Mouse (Mus musculus): ENCODE measurements around the gene C2cd4c.

Gene C2cd4c

GRCm38 (mm10) chr10:79581501-79581900 is 32.3 kb downstream of the C2cd4c start:
- in situ Hi-C loops (cut with MboI; ENCODE audit: unreplicated experiment in 2 of 2), result loop anchor here in 1 of 2 experiments (5.0 kb wide), 1 partner anchor 71 kb away; no protein-coding TSS in a partner anchor

- in situ Hi-C loops (cut with MboI; ENCODE audit: unreplicated experiment in 2 of 2), result loop anchor here in 1 of 2 experiments (5.0 kb wide), 1 partner anchor 71 kb away; no protein-coding TSS in a partner anchor
Observed at GRCm38 (mm10) chr10:79580811-79581210, 33.0 kb downstream of the C2cd4c start.

DNA sequence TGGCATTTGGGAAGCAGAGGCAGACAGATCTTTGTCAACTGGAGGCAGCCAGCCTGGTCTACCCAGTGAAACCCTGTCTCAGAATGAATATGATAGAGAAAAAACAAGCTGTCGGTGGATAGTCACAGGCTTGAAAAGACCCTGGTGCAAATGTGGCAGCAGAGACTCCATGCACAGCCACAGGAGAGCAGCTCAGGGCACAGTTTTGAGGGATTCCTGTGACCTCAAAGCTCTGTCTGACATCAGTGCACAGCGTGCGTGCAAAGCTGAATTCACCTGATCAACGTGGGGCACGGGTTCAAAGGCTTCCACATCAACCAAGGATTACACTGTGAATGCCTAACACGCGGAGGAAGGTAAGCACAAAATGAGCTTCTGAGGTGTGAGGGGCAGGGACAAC is 33.5 kb downstream of the C2cd4c start:
- in situ Hi-C loops (cut with MboI; ENCODE audit: unreplicated experiment in 2 of 2), result loop anchor here in 1 of 2 experiments (5.0 kb wide), 1 partner anchor 72 kb away; no protein-coding TSS in a partner anchor

DNA sequence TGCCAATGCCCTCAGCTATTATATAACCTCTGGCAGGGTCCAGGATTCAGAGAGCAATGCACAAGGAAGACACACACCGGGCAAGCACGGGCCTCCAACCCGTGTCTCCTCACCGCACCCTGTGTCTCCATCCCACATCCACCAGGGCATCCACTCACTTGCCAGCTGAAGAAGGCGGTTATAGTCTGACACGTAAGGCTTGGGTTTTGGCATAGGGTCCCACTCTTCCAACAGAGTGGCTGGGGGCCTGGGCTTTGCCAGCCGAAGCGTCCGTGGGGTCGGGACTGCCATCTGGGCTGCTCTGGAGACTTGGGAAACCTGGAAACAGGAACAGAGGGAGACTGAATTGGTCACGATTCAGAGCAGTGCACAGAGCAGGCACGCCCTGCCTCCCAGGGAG is 34.0 kb downstream of the C2cd4c start:
- in situ Hi-C loops (cut with MboI; ENCODE audit: unreplicated experiment in 2 of 2), result loop anchor here in 1 of 2 experiments (5.0 kb wide), 1 partner anchor 73 kb away; no protein-coding TSS in a partner anchor

DNA sequence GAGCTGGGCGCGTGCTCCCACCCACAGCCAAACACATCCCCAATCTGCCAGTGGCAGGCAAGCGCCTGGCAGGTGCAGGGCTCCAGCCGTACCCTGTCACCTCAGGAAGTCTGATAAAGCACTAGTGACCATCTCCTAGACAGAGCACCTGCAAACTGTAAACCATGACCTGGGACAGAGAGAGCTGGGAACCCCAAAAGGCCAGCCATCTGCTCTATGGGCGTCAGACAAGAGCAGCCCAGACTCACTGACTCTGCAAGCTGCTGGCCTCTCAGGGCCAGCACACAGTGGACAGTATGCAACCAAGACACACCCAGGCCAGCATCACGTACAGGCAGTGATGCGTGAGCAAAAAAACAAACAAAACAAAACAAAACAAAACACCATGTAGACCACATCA is 34.9 kb downstream of the C2cd4c start:
- in situ Hi-C loops (cut with MboI; ENCODE audit: unreplicated experiment in 2 of 2), result no loop called here

GRCm38 (mm10) chr10:79578276-79578675 is 35.5 kb downstream of the C2cd4c start:
- in situ Hi-C loops (cut with MboI; ENCODE audit: unreplicated experiment in 2 of 2), result no loop called here

- in situ Hi-C loops (cut with MboI; ENCODE audit: unreplicated experiment in 2 of 2), result no loop called here
Observed at GRCm38 (mm10) chr10:79577376-79577775, 36.4 kb downstream of the C2cd4c start.

- in situ Hi-C loops (cut with MboI; ENCODE audit: unreplicated experiment in 2 of 2), result no loop called here
Observed at GRCm38 (mm10) chr10:79575754-79576153, 38.1 kb downstream of the C2cd4c start.

GRCm38 (mm10) chr10:79574796-79575195 is 39.0 kb downstream of the C2cd4c start:
- in situ Hi-C loops (cut with MboI; ENCODE audit: unreplicated experiment in 2 of 2), result no loop called here

- in situ Hi-C loops (cut with MboI; ENCODE audit: unreplicated experiment in 2 of 2), result no loop called here
Observed at GRCm38 (mm10) chr10:79574350-79574749, 39.5 kb downstream of the C2cd4c start.

- in situ Hi-C loops (cut with MboI; ENCODE audit: unreplicated experiment in 2 of 2), result no loop called here
Observed at GRCm38 (mm10) chr10:79573611-79574010, 40.2 kb downstream of the C2cd4c start.

- in situ Hi-C loops (cut with MboI; ENCODE audit: unreplicated experiment in 2 of 2), result no loop called here
Observed at GRCm38 (mm10) chr10:79571314-79571713, 42.5 kb downstream of the C2cd4c start.

DNA sequence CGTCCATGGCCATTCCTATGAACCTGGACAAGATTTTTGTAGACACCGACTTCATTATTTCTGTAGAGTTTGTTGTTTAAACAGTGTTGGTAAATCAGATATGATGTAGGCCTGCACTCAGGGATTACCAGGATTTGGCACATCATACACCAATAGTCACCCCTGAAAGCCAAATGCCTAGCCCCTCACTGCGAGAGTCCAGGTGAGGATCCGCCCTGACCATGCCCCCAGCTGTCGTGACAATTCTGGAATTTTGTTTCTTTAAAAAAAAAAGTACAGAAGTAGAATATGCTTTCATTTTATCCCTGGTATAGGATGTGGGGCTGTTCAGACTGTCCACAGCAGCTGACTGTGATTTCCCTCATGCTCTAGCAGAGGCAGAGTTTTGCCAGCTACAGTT is 43.9 kb downstream of the C2cd4c start:
- in situ Hi-C loops (cut with MboI; ENCODE audit: unreplicated experiment in 2 of 2), result no loop called here

GRCm38 (mm10) chr10:79559716-79560115 is 54.1 kb downstream of the C2cd4c start:
- in situ Hi-C loops (cut with MboI; ENCODE audit: unreplicated experiment in 2 of 2), result no loop called here

GRCm38 (mm10) chr10:79557496-79557895 is 56.3 kb downstream of the C2cd4c start:
- in situ Hi-C loops (cut with MboI; ENCODE audit: unreplicated experiment in 2 of 2), result no loop called here

- in situ Hi-C loops (cut with MboI; ENCODE audit: unreplicated experiment in 2 of 2), result no loop called here
Observed at GRCm38 (mm10) chr10:79556951-79557350, 56.9 kb downstream of the C2cd4c start.
